10 mouse cellular contexts compared by ENCODE assay signal in the genomic region with DNA sequence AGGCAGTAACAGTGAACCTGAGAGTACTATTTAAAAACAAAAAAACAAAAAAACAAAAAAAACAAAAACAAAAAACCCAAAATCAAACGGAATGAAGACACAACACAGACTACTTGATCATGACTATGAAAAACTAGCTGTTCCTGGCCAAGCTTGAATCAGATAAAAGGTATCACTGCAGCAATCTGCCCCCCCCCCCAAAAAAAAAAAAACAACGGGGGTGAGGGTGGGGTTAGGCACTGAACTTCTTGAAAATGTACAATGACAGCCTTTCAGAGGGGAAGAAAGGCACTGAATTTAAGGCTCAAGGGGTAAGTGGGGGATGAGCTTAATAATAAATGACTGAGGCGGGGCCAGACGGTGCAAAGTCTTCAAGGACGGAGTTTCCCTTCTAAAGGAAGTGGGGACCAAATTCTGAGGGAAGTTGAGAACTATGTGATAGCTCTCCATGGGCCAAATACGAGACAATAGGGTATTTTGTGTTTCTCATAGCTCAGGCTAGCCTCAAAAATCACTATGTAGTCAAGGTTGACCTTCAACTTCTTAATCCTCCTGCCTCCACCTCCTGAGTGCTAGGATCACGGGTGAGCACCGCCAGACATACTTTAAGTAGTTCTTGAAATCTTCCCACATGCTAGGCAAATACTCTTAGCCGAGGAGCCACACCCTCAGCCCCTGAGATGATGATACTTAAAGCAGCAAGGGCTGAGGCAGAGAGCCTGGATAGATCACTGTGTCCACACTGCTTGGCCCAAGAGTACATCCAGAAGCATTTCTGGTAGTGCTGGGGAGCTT. TPM values are rescaled to one million over a fixed set of nuclear protein-coding genes. Genes with fewer than 3 reads are reported as not detected.
DNase-seq lines count a peak whose midpoint lies in the region; ATAC-seq and TF ChIP-seq lines count a peak whose summit lies in the region.
"Had no signal": no experiment of that assay in that cellular context is flagged by ENCODE, and none has a peak within 500 bp of the region (broad histone marks: within the 10 kb centered on the region; RNA-seq: fewer than 3 reads in every experiment).

No protein-coding gene starts in this region.

- no peak overlapping the region for H3K9ac ChIP-seq in midbrain, embryonic 11.5 days (ENCODE audit: low read length)
- H3K9ac ChIP-seq in midbrain, embryonic 16.5 days (ENCODE audit: low read depth, low read length) = no peak overlapping the region
- peak overlapping the region; percentile 45 for H3K9ac ChIP-seq in intestine, embryonic 16.5 days (ENCODE audit: low read depth, low read length)
- H3K9ac ChIP-seq: embryonic facial prominence, embryonic 12.5 days had no signal

- WGBS in kidney, adult 2 months = 51% methylated on average over 9 of the region's 9 CpGs
- 70% methylated on average over 9 of the region's 9 CpGs for WGBS in midbrain, embryonic 11.5 days
- 66% methylated on average over 9 of the region's 9 CpGs for WGBS in midbrain, embryonic 16.5 days
- WGBS in intestine, embryonic 16.5 days = 36% methylated on average over 9 of the region's 9 CpGs

- no peak for TF ChIP-seq CTCF in kidney, adult 2 months (conservative IDR thresholded peaks at IDR 0.05; ENCODE audit: insufficient read depth, insufficient read length, low read depth, low read length)

- TF ChIP-seq POLR2A in kidney, adult 2 months (IDR thresholded peaks at IDR 0.05; ENCODE audit: low read depth, low read length) = no peak

- DNase-seq in kidney, adult 2 months = peak; percentile 48
- DNase-seq in kidney, adult 11 months = no peak
- DNase-seq in midbrain, embryonic 11.5 days (ENCODE audit: low spot score, missing footprints) = peak; percentile 66
- no peak for DNase-seq in retina, postnatal 1 day
- no peak for DNase-seq in adrenal gland, postnatal 10 days

- H3K4me3 ChIP-seq in kidney, adult 2 months (ENCODE audit: insufficient read depth, low read depth, low read length) = no peak overlapping the region
- no peak overlapping the region for H3K4me3 ChIP-seq in midbrain, embryonic 11.5 days (ENCODE audit: low read depth, low read length)
- H3K4me3 ChIP-seq in midbrain, embryonic 16.5 days (ENCODE audit: low read depth, low read length) = no peak overlapping the region
- no peak overlapping the region for H3K4me3 ChIP-seq in intestine, embryonic 16.5 days (ENCODE audit: low read length)
- H3K4me3 ChIP-seq: embryonic facial prominence, embryonic 12.5 days had no signal

- no peak for ATAC-seq in midbrain, embryonic 11.5 days (ENCODE audit: low FRiP score)
- ATAC-seq in midbrain, embryonic 16.5 days = no peak
- no peak for ATAC-seq in intestine, embryonic 16.5 days

- H3K4me2 ChIP-seq in midbrain, embryonic 11.5 days = no peak overlapping the region
- H3K4me2 ChIP-seq in midbrain, embryonic 16.5 days (ENCODE audit: low read length) = no peak overlapping the region
- H3K4me2 ChIP-seq in intestine, embryonic 16.5 days (ENCODE audit: low read depth, low read length) = 0 out of 2 replicates have a peak overlapping the region, but pooled peaks have one; percentile 16
- H3K4me2 ChIP-seq: embryonic facial prominence, embryonic 12.5 days had no signal

- no peaks in the 10 kb centered on the region for H3K9me3 ChIP-seq in midbrain, embryonic 11.5 days (ENCODE audit: control insufficient read depth, low read length)
- no peaks in the 10 kb centered on the region for H3K9me3 ChIP-seq in midbrain, embryonic 16.5 days (replicated peaks; ENCODE audit: control insufficient read depth, low read length, poor library complexity, severe bottlenecking)
- no peaks in the 10 kb centered on the region for H3K9me3 ChIP-seq in intestine, embryonic 16.5 days (ENCODE audit: control insufficient read depth, low read length)
- H3K9me3 ChIP-seq: embryonic facial prominence, embryonic 12.5 days had no signal

- peaks cover 27% of the 10 kb centered on the region for H3K4me1 ChIP-seq in kidney, adult 2 months (ENCODE audit: control insufficient read depth, insufficient read depth, low read length)
- peaks cover 35% of the 10 kb centered on the region for H3K4me1 ChIP-seq in midbrain, embryonic 11.5 days (ENCODE audit: control insufficient read depth, insufficient read depth, low read length)
- peaks cover 44% of the 10 kb centered on the region for H3K4me1 ChIP-seq in midbrain, embryonic 16.5 days (ENCODE audit: control insufficient read depth, insufficient read depth, low read length)
- peaks cover 56% of the 10 kb centered on the region for H3K4me1 ChIP-seq in intestine, embryonic 16.5 days (ENCODE audit: control insufficient read depth, insufficient read depth, low read length)

- no peaks in the 10 kb centered on the region for H3K36me3 ChIP-seq in kidney, adult 2 months (ENCODE audit: control insufficient read depth, insufficient read depth, low read length)
- H3K36me3 ChIP-seq in midbrain, embryonic 11.5 days (ENCODE audit: control insufficient read depth, insufficient read depth, low read length) = no peaks in the 10 kb centered on the region
- H3K36me3 ChIP-seq in midbrain, embryonic 16.5 days (ENCODE audit: control insufficient read depth, insufficient read depth, low read length) = no peaks in the 10 kb centered on the region
- no peaks in the 10 kb centered on the region for H3K36me3 ChIP-seq in intestine, embryonic 16.5 days (ENCODE audit: control insufficient read depth, insufficient read depth, low read length)
- H3K36me3 ChIP-seq: embryonic facial prominence, embryonic 12.5 days had no signal

- H3K27me3 ChIP-seq in kidney, adult 2 months (replicated peaks; ENCODE audit: control insufficient read depth, insufficient read depth, low read length) = no peaks in the 10 kb centered on the region
- H3K27me3 ChIP-seq in midbrain, embryonic 11.5 days (ENCODE audit: control insufficient read depth, insufficient read depth, low read length) = no peaks in the 10 kb centered on the region
- no peaks in the 10 kb centered on the region for H3K27me3 ChIP-seq in midbrain, embryonic 16.5 days (ENCODE audit: control insufficient read depth, insufficient read depth, low read depth, low read length)
- H3K27me3 ChIP-seq in intestine, embryonic 16.5 days (replicated peaks; ENCODE audit: control insufficient read depth, insufficient read depth, low read length) = no peaks in the 10 kb centered on the region
- H3K27me3 ChIP-seq: embryonic facial prominence, embryonic 12.5 days had no signal

- peak overlapping the region; percentile 19; the same call in 1 of the 2 replicates for H3K27ac ChIP-seq in kidney, adult 2 months (ENCODE audit: insufficient read depth, low read depth, low read length)
- no peak overlapping the region for H3K27ac ChIP-seq in midbrain, embryonic 11.5 days (ENCODE audit: low read depth, low read length)
- H3K27ac ChIP-seq in midbrain, embryonic 16.5 days (ENCODE audit: low read length) = no peak overlapping the region
- peak overlapping the region; percentile 77 for H3K27ac ChIP-seq in intestine, embryonic 16.5 days (ENCODE audit: low read length)
- H3K27ac ChIP-seq: embryonic facial prominence, embryonic 12.5 days had no signal

RNA-seq across cellular contexts. Expression of gene Tex44, which starts 11.3 kb away (rescaled TPM):
- not detected in 2 replicates for polyA plus RNA-seq in kidney, adult 2 months (2012; rRNA removed)
- not detected in 2 replicates for polyA plus RNA-seq in midbrain, embryonic 11.5 days (2014; fragmentation: Nextera tagmentation; extraction: Ambion mirVana)
- polyA plus RNA-seq in midbrain, embryonic 16.5 days (2015; fragmentation: Nextera tagmentation; extraction: Ambion mirVana) = not detected in 2 replicates
- not detected in 2 replicates for polyA plus RNA-seq in intestine, embryonic 16.5 days (2015; fragmentation: Nextera tagmentation; extraction: Ambion mirVana)
- not detected for total RNA-seq in adrenal gland, postnatal 10 days (2021)
- polyA plus RNA-seq: embryonic facial prominence, embryonic 12.5 days; limb, embryonic 11.5 days; neural tube, embryonic 14.5 days had no signal

RNA-seq across cellular contexts. Expression of gene Nmur1, which starts 11.4 kb away (rescaled TPM):
- polyA plus RNA-seq in kidney, adult 2 months (2012; rRNA removed) = 0.19 and 0.23 TPM in 2 replicates
- not detected in 2 replicates for polyA plus RNA-seq in midbrain, embryonic 11.5 days (2014; fragmentation: Nextera tagmentation; extraction: Ambion mirVana)
- 0.11 TPM in 1 of 2 replicates, not detected in the other for polyA plus RNA-seq in midbrain, embryonic 16.5 days (2015; fragmentation: Nextera tagmentation; extraction: Ambion mirVana)
- 0.46 and 0.88 TPM in 2 replicates for polyA plus RNA-seq in intestine, embryonic 16.5 days (2015; fragmentation: Nextera tagmentation; extraction: Ambion mirVana)
- not detected for total RNA-seq in adrenal gland, postnatal 10 days (2021)
- polyA plus RNA-seq: embryonic facial prominence, embryonic 12.5 days; neural tube, embryonic 14.5 days had no signal

Comparison
In these comparisons a context has a peak if more than half of its experiments do, and no peak if none do; other contexts are left out.
1. DNase-seq: peak in kidney, adult 2 months (single experiment) and midbrain, embryonic 11.5 days (single experiment); none in kidney, adult 11 months (single experiment), retina, postnatal 1 day (single experiment) and adrenal gland, postnatal 10 days (single experiment).
2. H3K27ac ChIP-seq: peak in kidney, adult 2 months (single experiment) and intestine, embryonic 16.5 days (single experiment); none in midbrain, embryonic 11.5 days (single experiment) and midbrain, embryonic 16.5 days (single experiment).